Mouse (Mus musculus) liver, embryonic 15.5 days (tissue): ENCODE measurements around the gene Parp12. TPM values are rescaled to one million over a fixed set of nuclear protein-coding genes. Genes with fewer than 3 reads are reported as not detected.

ENCODE experiments used
- polyA plus RNA-seq: library from polyadenylated mRNA; unstranded; fragments of >200 nt; fragmentation: Nextera tagmentation; extraction: Ambion mirVana; gene quantifications from 2 replicates; pipeline ENCODE4 v1.2.1, GENCODE M21; 2015

The Parp12 gene
- polyA plus RNA-seq, 1 experiment from 2014 or later, result 5.1 TPM

Other genes with a start within 250 kb of the Parp12 start
- gene Tbxas1, start 242.9 kb downstream of the Parp12 start, polyA plus RNA-seq, result 9.0 and 10.4 TPM in 2 replicates
- 18.0 and 23.4 TPM in 2 replicates for gene Hipk2, start 242.2 kb downstream of the Parp12 start, polyA plus RNA-seq
- gene Kdm7a, start 88.4 kb upstream of the Parp12 start, polyA plus RNA-seq, result 12.1 and 12.5 TPM in 2 replicates